Mouse (Mus musculus): ENCODE measurements around the gene Cx3cl1. TPM values are rescaled to one million over a fixed set of nuclear protein-coding genes. Genes with fewer than 3 reads are reported as not detected.

Cx3cl1 gene
- total RNA-seq, 4 experiments from 2014 or later: 0.89 to 1.4 (median 1.2) TPM

GRCm38 (mm10) chr8:94773048-94773447 lies 1.2 kb downstream of the Cx3cl1 start:
- no peak for DNase-seq (ENCODE audit: low spot score in 2 of 2)

DNA sequence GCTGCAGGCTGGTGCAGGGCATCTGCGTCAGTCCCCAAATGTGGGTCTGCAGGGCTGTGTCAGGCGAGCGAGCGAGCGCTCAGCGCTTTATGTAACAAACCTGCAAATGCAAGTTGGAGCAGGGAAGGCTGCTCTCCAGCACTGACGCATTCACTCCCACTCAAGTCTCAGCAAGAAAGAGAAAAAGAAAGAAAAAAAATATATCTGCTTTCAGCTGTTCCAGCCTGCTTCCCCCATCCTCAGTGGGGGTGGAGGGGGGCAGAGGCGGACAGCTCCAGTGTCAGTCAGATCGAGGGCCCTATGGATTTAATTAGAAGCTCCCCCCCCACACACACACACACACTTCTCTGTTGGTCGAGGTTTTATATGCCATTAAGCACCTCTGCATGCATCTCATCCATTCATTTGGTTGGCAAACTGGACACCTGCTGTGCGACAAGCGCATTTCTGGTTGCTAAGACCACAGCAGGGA lies 1.9 kb downstream of the Cx3cl1 start:
- no peak for DNase-seq (ENCODE audit: low spot score in 2 of 2)

DNA sequence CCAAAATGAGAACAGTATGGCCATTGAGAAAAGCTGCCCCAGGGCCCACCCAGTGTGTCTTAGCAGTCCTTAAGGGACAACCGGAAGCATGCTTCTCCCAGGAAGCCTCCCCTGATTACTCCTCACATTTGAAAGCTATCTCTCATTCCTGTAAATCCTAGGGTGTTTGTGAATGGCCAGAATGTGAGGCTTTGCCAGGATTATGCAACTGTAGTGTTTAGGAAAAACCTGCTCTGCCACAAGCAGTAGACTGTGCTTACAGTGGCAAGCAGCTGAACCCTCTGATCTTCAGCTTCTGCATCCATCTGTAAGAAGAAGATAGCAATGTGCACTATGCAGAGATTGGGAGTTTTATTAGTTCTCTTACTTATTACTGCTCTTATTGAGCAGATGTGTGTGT lies 2.8 kb downstream of the Cx3cl1 start:
- DNase-seq (ENCODE audit: low spot score in 2 of 2): no peak

GRCm38 (mm10) chr8:94776346-94776745 lies 4.5 kb downstream of the Cx3cl1 start:
- no peak for DNase-seq (ENCODE audit: low spot score in 2 of 2)

GRCm38 (mm10) chr8:94778036-94778435 lies 6.2 kb downstream of the Cx3cl1 start:
- no peak for DNase-seq (ENCODE audit: low spot score in 2 of 2)

DNA sequence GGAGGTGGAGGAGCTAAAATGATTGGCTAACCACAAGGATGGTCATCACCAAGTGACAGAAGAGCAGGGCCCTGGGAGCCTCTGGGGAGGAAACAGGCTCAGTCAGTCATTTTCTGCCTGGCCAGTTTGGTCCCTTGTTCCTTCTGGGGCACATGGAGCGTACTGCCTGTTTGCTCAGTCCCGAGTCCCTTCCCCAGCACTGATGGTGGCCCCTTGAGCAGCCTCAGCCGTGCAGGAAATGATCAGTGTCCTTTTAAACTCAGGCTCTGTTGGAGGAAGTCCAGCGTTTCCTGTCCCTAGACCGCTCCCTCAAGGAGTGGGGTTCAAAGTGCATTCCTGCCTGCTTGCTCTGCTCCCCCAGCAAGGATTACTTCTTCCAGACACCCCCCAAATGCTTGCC lies 6.7 kb downstream of the Cx3cl1 start:
- no peak for DNase-seq (ENCODE audit: low spot score in 2 of 2)

DNA sequence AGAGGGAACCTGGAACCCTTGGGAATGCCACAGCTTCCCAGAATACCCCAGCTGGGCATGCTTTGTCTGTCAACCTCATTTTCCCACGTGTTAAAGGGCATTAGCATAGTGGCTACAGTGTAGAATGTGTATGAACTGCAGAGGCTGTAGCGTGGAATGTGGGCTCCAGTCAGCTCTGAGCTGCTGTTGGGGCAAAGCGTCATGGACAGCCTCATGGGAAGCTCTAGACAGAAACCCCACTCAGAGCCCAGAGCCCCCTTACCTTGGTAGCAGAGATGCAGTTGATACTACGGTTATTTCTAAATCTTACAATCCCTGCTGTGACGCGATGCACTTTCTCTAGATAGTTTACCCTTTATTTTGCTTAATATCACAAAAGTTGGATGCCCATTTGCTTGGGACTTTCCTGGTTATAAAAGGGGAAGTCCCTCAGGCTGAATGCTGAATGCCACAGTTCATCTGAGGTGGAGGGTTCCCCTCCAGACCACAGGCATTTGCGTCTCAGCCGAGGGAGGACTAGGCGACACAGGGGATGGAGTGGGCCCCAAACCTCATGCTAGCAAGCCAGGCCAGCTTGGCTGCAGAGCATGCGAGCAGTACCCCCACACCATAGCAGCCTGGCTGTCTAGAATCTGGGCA lies 7.2 kb downstream of the Cx3cl1 start:
- no peak for DNase-seq (ENCODE audit: low spot score in 2 of 2)

- DNase-seq (ENCODE audit: low spot score in 2 of 2): no peak
Observed at GRCm38 (mm10) chr8:94779534-94780294, 7.9 kb downstream of the Cx3cl1 start.

DNA sequence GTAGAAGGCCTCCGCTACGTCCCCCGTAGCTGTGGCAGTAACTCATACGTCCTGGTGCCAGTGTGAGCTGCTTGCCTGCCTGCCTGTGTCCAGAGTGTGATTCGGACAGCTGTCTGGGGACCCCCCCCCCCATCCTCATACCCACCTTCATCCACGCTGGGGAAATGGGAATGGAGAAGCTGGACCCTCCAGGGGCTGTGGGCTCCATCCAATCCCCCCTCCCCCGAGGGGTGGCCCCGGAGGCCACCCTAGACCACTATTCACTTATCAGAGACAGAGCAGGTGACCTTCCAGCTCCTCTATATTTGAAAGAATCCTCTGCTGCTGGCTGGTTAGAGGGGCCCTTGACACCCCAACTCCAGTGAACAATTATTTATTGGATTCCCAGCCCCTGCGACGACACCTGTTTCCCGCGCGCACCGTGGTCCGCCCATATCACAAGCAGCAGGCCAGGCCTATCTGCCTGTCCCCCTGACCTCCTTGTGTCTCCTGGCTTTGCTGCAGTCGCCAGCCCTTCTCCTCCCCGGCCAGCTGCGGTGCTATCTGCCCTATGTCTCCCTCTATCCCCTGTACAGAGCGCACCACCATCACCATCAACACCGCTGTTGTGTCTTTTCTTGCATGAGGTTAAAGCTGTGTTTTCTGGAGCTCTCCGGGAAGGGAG lies 8.8 kb downstream of the Cx3cl1 start:
- no peak for DNase-seq (ENCODE audit: low spot score in 2 of 2)

DNA sequence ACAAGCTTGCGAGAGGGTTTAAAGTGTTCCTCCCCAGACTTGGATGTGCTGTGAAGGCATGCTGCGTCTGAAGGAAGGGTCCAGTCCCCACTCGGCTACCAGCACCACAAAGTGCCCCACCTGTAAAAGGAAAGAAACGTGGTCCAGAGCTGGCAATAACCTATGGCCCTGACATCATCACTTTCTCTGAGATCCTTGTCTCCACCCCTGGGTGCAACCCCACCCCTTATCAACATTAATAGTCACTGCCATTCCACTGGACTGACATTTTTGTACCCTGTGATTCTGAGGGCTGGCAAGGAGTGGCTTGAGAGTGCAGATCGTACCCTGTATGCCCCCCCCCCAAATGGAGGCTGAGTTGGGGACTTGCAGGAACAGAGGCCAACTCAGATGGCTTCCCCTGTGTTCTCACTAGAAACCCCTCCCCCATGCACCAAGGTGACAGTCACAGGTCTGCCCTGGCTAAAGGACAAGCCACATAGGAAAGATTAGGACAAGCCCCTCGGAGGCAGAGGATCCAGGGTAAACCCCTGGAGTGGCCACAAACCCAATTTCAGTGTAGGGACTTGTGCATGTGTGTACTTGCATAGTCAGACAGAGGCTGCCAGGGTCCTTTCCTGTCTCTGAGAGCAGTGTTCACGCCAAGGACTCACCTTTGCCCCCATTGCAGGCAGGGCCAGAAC lies 9.5 kb downstream of the Cx3cl1 start:
- no peak for DNase-seq (ENCODE audit: low spot score in 2 of 2)

- no peak for DNase-seq (ENCODE audit: low spot score in 2 of 2)
Observed at GRCm38 (mm10) chr8:94781838-94782235, 10.0 kb downstream of the Cx3cl1 start.

DNA sequence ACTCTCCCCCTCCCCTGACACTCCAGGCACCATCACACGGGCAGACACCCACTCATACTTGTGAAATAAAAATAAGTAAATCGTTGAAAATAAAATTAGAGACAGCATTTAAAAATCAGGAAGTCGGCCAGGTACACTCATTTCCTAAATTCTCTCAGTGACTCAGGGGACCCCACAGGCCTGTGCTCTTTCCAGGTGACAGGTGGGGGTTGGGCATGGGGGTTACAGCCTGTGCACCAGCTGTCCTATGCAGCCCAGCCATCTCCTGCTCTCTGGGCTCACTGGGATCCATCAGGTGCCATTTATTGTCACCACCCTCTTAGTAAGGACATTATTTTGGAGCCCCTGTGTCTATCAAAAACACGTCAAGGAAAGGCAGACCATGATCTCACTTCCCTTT lies 12.1 kb downstream of the Cx3cl1 start:
- no peak for DNase-seq (ENCODE audit: low spot score in 2 of 2)

GRCm38 (mm10) chr8:94785247-94785985 lies 13.6 kb downstream of the Cx3cl1 start:
- DNase-seq (ENCODE audit: low spot score in 2 of 2): peak in 1 of 2 experiments; percentile 30

GRCm38 (mm10) chr8:94785995-94786595 lies 14.3 kb downstream of the Cx3cl1 start:
- DNase-seq (ENCODE audit: low spot score in 2 of 2): no peak

DNA sequence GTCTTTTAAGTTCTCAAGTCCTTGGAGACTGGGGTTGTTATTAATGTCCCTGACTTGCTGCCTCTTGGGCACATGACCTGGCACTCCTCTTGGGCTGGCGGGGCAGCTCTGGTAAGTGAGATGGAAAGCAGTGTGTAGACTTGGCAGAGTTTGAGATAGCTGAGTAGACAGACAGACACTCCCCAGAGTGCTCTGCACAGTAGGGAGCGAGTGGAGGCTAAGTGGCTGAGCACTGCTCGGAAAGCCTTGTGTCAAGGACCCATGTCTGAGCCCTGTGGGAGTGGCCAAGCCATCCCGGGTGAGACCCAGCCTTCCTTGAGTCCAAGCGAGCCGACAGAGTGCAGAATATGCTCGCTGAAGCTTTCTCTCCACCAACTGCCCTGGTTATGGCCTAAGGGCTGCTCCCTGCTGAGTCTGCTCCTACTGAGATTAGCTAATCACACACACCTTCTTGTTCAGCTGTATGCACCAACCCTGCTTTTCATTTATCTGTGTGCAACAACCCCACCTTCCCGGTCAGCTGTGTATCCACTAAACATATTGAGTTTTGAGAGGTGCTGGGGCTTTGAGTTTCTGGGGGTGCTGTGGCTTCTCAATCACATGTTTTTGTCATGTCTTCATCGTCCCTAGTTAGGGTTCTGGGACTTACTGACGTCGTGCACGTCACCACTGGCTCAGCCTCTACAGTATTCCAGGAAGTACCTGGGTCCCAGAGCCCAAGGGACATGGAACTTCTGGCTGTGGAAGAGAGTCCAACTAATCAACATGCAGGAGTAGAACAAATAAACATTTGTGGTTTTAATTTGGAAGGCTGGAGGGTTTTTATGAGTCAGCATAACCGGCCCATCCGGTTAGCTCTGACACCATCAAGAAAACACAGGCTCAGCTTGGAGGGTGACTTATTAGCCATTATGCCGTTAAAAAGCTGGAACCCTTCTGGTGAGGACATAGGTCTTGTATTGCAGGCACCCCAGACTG lies 16.0 kb downstream of the Cx3cl1 start:
- peak in 1 of 2 experiments; percentile 42 for DNase-seq (ENCODE audit: low spot score in 2 of 2)

DNA sequence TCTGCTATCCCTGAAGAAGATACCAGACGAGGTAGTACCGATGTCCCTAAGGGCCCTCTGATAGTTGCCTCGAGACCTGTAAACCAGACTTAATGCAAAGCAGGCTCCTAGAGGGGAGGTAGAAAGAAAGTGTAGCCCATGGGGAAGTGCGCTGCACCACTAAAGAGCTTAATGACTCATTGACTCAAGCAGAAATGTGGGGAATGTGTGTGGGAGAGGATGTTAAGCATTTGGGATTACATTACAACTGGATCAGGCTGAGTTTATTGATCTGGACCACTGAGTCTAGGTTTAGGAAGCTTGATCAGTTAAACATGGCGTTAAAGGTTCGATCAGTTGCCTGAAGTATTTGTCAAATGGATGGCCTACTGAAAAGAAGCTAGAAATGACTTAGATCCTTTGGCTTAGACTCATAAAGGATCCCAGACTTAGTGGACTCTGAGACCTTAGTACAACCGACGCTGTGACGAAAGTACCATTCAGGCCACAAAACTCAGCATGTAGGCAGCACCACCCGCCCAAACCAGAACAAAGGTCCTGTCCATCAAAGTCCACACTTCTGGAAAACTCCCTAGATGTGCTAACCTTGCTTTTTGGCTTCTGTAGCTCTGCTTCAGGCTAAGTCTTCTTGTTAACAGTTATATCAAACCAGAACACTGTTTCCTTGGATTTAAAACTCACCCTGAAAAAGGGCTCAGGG lies 17.6 kb downstream of the Cx3cl1 start:
- no peak for DNase-seq (ENCODE audit: low spot score in 2 of 2)

GRCm38 (mm10) chr8:94794368-94794767 lies 22.6 kb downstream of the Cx3cl1 start:
- DNase-seq (ENCODE audit: low spot score in 2 of 2): no peak

DNA sequence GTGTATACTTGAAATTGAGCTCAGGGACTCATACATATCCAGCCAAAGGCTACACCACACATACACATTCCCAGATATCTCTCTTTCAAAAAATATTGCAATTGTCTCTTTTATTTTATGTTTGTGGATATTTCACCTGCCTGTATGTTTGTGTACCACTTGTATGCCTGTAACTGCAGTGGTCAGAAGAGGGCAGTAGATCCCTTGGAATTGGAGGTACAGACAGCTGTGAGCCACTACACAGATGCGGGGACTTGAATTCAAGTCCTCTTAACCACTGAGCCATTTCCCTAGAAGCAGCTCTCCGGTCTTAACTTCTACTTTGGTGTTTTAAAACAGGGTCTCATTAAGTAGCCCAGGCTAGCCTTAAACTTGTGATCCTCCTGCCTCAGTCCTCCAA lies 23.0 kb downstream of the Cx3cl1 start:
- no peak for DNase-seq (ENCODE audit: low spot score in 2 of 2)
